Mouse (Mus musculus) effector memory CD4-positive, alpha-beta T cell, adult 5 months (primary cell): Measurements from ENCODE around the gene Myo19. TPM values are rescaled to one million over a fixed set of nuclear protein-coding genes. Genes with fewer than 3 reads are reported as not detected.

ENCODE experiments used
- polyA plus RNA-seq: library from polyadenylated mRNA; unstranded; fragments of 100-300 nt; shearing (Covaris generic); gene quantifications from one replicate; pipeline ENCODE4 v1.2.1, GENCODE M21; 2017

Myo19 gene
- 1.8 TPM for polyA plus RNA-seq

GRCm38 (mm10) chr11:84879772-84880464, at the start of gene Myo19, which contains the start of gene Pigw:
Gene Myo19 (plus strand): TSS chr11:84880148.
Gene Pigw (minus strand): TSS chr11:84880285.

GRCm38 (mm10) chr11:84870337-84871043, 9.5 kb upstream of the Myo19 start, which contains the start of gene Ggnbp2:
Gene Ggnbp2 (minus strand): TSS chr11:84870817.

GRCm38 (mm10) chr11:84916053-84916702, 36.2 kb downstream of the Myo19 start, which contains the start of gene Znhit3:
Gene Znhit3 (minus strand): TSS chr11:84916366.

GRCm38 (mm10) chr11:84957591-84958270, 77.8 kb downstream of the Myo19 start, which contains the start of gene Car4:
Gene Car4 (plus strand): TSS chr11:84957786.

Other genes starting within 250 kb of the Myo19 start
- 27.5 TPM for gene Mrm1, start 60.6 kb upstream of the Myo19 start, polyA plus RNA-seq
- 26.4 TPM for gene Dhrs11, start 51.2 kb upstream of the Myo19 start, polyA plus RNA-seq
- 124 TPM for gene Ggnbp2, start 9.3 kb upstream of the Myo19 start, polyA plus RNA-seq
- gene Pigw, start 137 bp downstream of the Myo19 start, polyA plus RNA-seq, result 2.2 TPM
- gene Znhit3, start 36.2 kb downstream of the Myo19 start, polyA plus RNA-seq, result 25.4 TPM
- gene Car4, start 77.6 kb downstream of the Myo19 start, polyA plus RNA-seq, result not detected